Mouse (Mus musculus) forebrain, embryonic 12.5 days (tissue): ENCODE data around the gene Galnt13. TPM values are rescaled to one million over a fixed set of nuclear protein-coding genes. Genes with fewer than 3 reads are reported as not detected.
"Not testable (repeated sequence)": the region's sequence is repeated elsewhere in the genome, so short reads cannot be mapped to it uniquely, and the experiment has no call there.

ENCODE experiments used
- ATAC-seq: fragments of 200-750 bp; cut with Nextera tagmentation; 2 replicates; pipeline ENCODE4 v1.8.0; 2017; ENCODE audit warnings: moderate TSS enrichment; ENCODE audit not compliant: low FRiP score
- H3K27ac ChIP-seq: fragments of 300-500 bp; sonication (generic); 2 replicates; pipeline ENCODE4 v1.5.1; 2016; ENCODE audit warnings: mild to moderate bottlenecking
- H3K27me3 ChIP-seq: fragments of 300-500 bp; sonication (generic); 2 replicates; pipeline ENCODE4 v1.6.1; 2016; ENCODE audit warnings: mild to moderate bottlenecking
- H3K36me3 ChIP-seq: fragments of 300-500 bp; sonication (generic); replicated peaks from 2 replicates; pipeline ENCODE4 v1.6.1; 2016; ENCODE audit warnings: mild to moderate bottlenecking
- H3K4me1 ChIP-seq: fragments of 300-500 bp; sonication (generic); 2 replicates; pipeline ENCODE4 v1.6.1; 2016
- H3K4me2 ChIP-seq: fragments of 300-500 bp; sonication (generic); 2 replicates; pipeline ENCODE4 v1.6.1; 2016; ENCODE audit warnings: mild to moderate bottlenecking, moderate library complexity
- H3K4me3 ChIP-seq: fragments of 300-500 bp; sonication (generic); replicated peaks from 2 replicates; pipeline ENCODE4 v1.5.1; 2016; ENCODE audit warnings: mild to moderate bottlenecking
- H3K9ac ChIP-seq: fragments of 300-500 bp; sonication (generic); 2 replicates; pipeline ENCODE4 v1.6.1; 2016; ENCODE audit warnings: mild to moderate bottlenecking
- H3K9me3 ChIP-seq: fragments of 300-500 bp; sonication (generic); 2 replicates; pipeline ENCODE4 v1.6.1; 2016
- WGBS: fragments of 180-500 bp; shearing (Covaris S2); methylation state at CpG from one replicate; pipeline ENCODE4 v1.1.7; 2016; 5-methylcytosine and 5-hydroxymethylcytosine counted together
- polyA plus RNA-seq: library from polyadenylated mRNA; unstranded; fragments of >200 nt; fragmentation: Nextera tagmentation; extraction: Ambion mirVana; gene quantifications from 2 replicates; pipeline ENCODE4 v1.2.1, GENCODE M21; 2016

The Galnt13 gene
- polyA plus RNA-seq, 1 experiment from 2014 or later: 2.7 TPM

GRCm38 (mm10) chr2:54567186-54567585, 131.1 kb downstream of the Galnt13 start:
- H3K4me3 ChIP-seq: no peak overlapping the region
- ATAC-seq: no peak
- WGBS: 72% methylated on average over 2 of the region's 2 CpGs

DNA sequence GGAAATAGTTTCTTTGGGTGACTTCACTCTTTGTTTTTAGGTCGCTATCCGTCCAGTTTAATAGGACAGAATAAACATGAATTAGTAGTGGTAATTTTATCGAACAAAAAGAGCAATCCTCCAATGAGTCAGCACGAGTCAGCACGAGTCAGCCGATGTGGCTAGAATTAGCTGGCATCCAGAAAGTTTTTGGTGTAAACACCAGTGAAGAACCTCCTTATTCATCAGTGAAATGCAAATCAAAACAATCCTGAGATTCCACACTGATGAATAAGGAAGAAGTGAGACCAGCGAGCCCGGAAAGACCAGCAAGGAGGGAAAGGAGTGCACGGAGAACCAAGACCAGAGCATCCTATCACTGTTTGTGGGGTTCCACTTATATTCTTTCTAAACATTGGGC, 131.5 kb downstream of the Galnt13 start:
- no peaks in the 10 kb centered on the region for H3K4me1 ChIP-seq
- no peaks in the 10 kb centered on the region for H3K9me3 ChIP-seq
- no peak for ATAC-seq
- no peak overlapping the region for H3K4me3 ChIP-seq
- no peak overlapping the region for H3K4me2 ChIP-seq
- no peaks in the 10 kb centered on the region for H3K27me3 ChIP-seq
- 93% methylated on average over 9 of the region's 9 CpGs for WGBS
- no peaks in the 10 kb centered on the region for H3K36me3 ChIP-seq
- H3K9ac ChIP-seq: no peak overlapping the region
- H3K27ac ChIP-seq: no peak overlapping the region

More at GRCm38 (mm10) chr2:54567186-54567585, 131.1 kb downstream of the Galnt13 start:
- Histone ChIP-seq H3K36me3 (no peaks in the 10 kb centered on the region), H3K4me2 (no peak overlapping the region), H3K27me3 (no peaks in the 10 kb centered on the region), H3K9me3 (no peaks in the 10 kb centered on the region), H3K9ac (no peak overlapping the region), H3K27ac (no peak overlapping the region), H3K4me1 (no peaks in the 10 kb centered on the region)

DNA sequence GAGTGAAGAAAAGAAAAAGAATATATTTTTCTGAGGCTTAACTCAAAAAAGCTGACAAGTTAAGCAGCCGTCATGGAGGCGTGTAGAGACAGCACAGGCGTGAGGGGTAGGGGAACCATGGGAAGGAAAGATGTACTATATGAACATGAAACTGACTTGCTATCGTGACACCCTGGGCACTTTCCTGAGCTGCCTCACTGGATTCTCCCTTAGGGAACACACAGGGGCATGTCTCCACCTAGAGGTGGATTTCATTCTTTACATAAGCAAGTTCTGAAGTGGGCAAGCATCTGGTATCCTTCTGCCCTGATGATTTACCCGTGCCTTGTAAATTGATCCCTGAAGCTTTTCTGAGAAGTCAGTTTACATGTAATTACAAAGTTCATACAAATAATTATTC, 277.7 kb downstream of the Galnt13 start:
- H3K9ac ChIP-seq, H3K36me3 ChIP-seq, H3K4me2 ChIP-seq, H3K4me1 ChIP-seq, H3K4me3 ChIP-seq, H3K9me3 ChIP-seq, H3K27ac ChIP-seq, H3K27me3 ChIP-seq: not testable (repeated sequence)
- ATAC-seq: peak; percentile 75
- WGBS: no CpG with 5 or more reads among the region's 5 CpGs

GRCm38 (mm10) chr2:54751232-54751631, 315.1 kb downstream of the Galnt13 start:
- Histone ChIP-seq H3K27ac (no peak overlapping the region), H3K4me3 (no peak overlapping the region), H3K9ac (no peak overlapping the region), H3K36me3 (no peaks in the 10 kb centered on the region), H3K27me3 (no peaks in the 10 kb centered on the region), H3K4me2 (no peak overlapping the region), H3K4me1 (no peaks in the 10 kb centered on the region), H3K9me3 (no peaks in the 10 kb centered on the region)
- ATAC-seq: no peak
- 83% methylated on average over 2 of the region's 2 CpGs for WGBS

- no peak overlapping the region for H3K27ac ChIP-seq
- H3K36me3 ChIP-seq: no peaks in the 10 kb centered on the region
- 34% methylated on average over 4 of the region's 4 CpGs for WGBS
- no peaks in the 10 kb centered on the region for H3K27me3 ChIP-seq
- no peak overlapping the region for H3K4me2 ChIP-seq
- H3K4me1 ChIP-seq: no peaks in the 10 kb centered on the region
- no peak overlapping the region for H3K9ac ChIP-seq
- no peak overlapping the region for H3K4me3 ChIP-seq
- peak; percentile 53; the same call in 1 of the 2 replicates for ATAC-seq
- no peaks in the 10 kb centered on the region for H3K9me3 ChIP-seq
These were observed 323.7 kb downstream of the Galnt13 start for GRCm38 (mm10) chr2:54759781-54760180.

- Histone ChIP-seq H3K4me3 (no peak overlapping the region), H3K4me1 (no peaks in the 10 kb centered on the region), H3K27me3 (no peaks in the 10 kb centered on the region), H3K9me3 (no peaks in the 10 kb centered on the region), H3K36me3 (no peaks in the 10 kb centered on the region), H3K9ac (no peak overlapping the region), H3K4me2 (no peak overlapping the region), H3K27ac (no peak overlapping the region)
- 93% methylated on average over 2 of the region's 2 CpGs for WGBS
- ATAC-seq: no peak
These were observed 342.7 kb downstream of the Galnt13 start for GRCm38 (mm10) chr2:54778790-54779273.

DNA sequence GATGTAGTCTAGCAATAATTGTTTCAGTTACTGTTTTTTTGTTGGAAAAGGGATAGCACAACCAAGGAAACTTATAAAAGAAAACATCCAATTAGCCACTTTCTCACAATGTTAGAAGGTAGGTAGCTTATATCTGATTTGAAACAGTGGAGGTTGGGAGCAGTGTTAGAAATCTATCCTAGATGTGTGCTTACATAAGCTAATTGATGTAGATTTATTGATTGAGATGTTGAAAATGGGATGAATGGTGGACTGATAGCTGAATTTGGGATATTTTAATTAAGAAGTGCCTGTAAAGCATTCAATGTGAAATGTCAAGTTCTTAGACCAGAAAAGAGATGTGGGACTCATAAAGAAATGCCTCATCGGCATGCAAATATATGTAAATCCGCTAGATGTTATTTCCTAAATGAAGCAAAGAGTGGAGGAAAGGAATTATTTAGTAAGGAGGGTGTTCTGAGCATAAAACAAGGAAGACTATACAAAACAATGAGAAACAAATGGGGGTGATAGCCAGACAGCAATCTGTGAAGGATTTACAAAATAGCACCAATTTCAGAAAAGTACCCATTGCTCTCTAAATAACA, 377.6 kb downstream of the Galnt13 start:
- Histone ChIP-seq H3K9me3 (no peaks in the 10 kb centered on the region), H3K36me3 (no peaks in the 10 kb centered on the region), H3K4me2 (no peak overlapping the region), H3K4me3 (no peak overlapping the region), H3K27me3 (no peaks in the 10 kb centered on the region), H3K4me1 (no peaks in the 10 kb centered on the region), H3K9ac (no peak overlapping the region), H3K27ac (no peak overlapping the region)
- peak; percentile 72; the same call in 1 of the 2 replicates for ATAC-seq
- WGBS: 54% methylated on average over 2 of the region's 2 CpGs

GRCm38 (mm10) chr2:54841245-54841644, 405.1 kb downstream of the Galnt13 start:
- Histone ChIP-seq H3K4me2 (no peak overlapping the region), H3K9me3 (no peaks in the 10 kb centered on the region), H3K27me3 (no peaks in the 10 kb centered on the region), H3K4me3 (no peak overlapping the region), H3K9ac (no peak overlapping the region), H3K4me1 (no peaks in the 10 kb centered on the region), H3K36me3 (no peaks in the 10 kb centered on the region), H3K27ac (no peak overlapping the region)
- 56% methylated on average over 1 of the region's 1 CpGs for WGBS
- ATAC-seq: no peak

GRCm38 (mm10) chr2:54906282-54907060, 470.4 kb downstream of the Galnt13 start:
- Histone ChIP-seq H3K27me3 (no peaks in the 10 kb centered on the region), H3K9ac (no peak overlapping the region), H3K4me1 (no peaks in the 10 kb centered on the region), H3K4me3 (no peak overlapping the region), H3K27ac (no peak overlapping the region), H3K36me3 (no peaks in the 10 kb centered on the region), H3K4me2 (no peak overlapping the region), H3K9me3 (no peaks in the 10 kb centered on the region)
- no peak for ATAC-seq
- WGBS: 75% methylated on average over 7 of the region's 7 CpGs

DNA sequence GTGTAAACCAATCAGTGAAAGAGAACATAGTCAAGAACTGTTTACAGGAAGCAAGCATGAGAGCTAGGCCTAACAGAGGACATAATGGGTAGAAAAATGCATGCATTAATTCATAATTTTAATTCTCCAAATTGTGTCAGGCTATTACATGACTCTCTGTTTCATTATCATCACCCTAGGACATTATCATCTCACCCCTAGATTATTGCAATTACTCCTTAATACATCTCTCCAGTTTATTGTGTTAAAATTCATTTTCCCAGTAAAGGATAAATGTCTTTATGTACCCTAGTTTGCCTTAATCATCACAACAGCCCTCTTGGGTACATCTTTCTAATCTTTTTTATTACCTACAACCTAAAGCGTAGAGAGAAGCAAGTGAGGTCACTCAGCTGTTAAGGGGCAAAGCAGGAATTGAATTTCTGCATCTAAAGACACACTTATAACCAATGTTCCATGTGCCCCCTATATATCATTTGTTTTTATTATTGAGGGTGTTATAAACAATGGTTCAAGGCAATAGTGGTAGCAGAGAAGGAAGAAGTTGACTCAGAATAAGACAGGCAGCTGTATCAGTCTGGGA, 479.1 kb downstream of the Galnt13 start:
- no peaks in the 10 kb centered on the region for H3K4me1 ChIP-seq
- no peaks in the 10 kb centered on the region for H3K36me3 ChIP-seq
- no peaks in the 10 kb centered on the region for H3K27me3 ChIP-seq
- ATAC-seq: no peak
- no peaks in the 10 kb centered on the region for H3K9me3 ChIP-seq
- no peak overlapping the region for H3K9ac ChIP-seq
- H3K4me2 ChIP-seq: no peak overlapping the region
- H3K27ac ChIP-seq: no peak overlapping the region
- H3K4me3 ChIP-seq: no peak overlapping the region
- 89% methylated on average over 1 of the region's 1 CpGs for WGBS

DNA sequence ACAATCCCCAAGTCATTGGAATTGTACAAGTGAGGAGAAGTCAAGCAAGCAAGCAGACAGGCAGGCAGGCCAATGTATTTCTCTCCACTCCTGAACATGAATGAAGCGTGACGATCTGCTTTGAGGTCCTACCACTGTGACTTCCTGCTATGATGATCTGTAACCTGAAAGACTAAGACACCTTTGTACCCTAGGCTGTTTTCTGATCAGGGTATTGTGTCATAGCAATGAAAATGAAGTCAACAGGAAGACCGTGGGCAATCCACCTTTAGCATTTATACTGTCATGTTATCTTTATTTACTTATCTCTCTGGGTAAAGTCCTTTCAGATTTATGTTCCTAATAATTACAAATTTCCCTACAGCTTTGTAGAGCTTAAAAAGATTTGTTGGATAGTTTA, 500.3 kb downstream of the Galnt13 start:
- no peak for ATAC-seq
- Histone ChIP-seq H3K9me3 (no peaks in the 10 kb centered on the region), H3K4me1 (no peaks in the 10 kb centered on the region), H3K4me3 (no peak overlapping the region), H3K9ac (no peak overlapping the region), H3K27ac (no peak overlapping the region), H3K4me2 (no peak overlapping the region), H3K36me3 (no peaks in the 10 kb centered on the region), H3K27me3 (no peaks in the 10 kb centered on the region)
- WGBS: 93% methylated on average over 3 of the region's 3 CpGs

DNA sequence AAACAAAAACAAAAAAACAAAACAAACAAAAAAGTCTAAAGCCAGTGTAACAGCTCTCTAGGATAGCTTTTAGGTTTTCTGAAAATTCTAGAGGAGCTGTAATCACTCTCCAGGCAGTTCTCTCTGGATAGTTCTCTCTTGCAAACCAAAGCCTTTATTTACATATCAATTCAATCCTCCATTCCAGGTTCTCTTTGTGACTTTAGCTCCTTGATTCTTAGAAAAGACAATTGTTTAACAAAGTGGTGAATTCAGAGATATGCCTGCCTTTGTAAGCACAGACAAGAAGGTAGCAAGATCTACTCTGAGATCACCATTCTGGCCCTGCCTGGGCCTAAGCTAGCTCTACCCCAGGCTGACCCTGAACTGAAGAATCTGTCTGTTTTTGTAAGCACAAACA, 501.2 kb downstream of the Galnt13 start:
- Histone ChIP-seq H3K36me3 (no peaks in the 10 kb centered on the region), H3K4me3 (no peak overlapping the region), H3K27ac (no peak overlapping the region), H3K4me2 (no peak overlapping the region), H3K4me1 (no peaks in the 10 kb centered on the region), H3K9ac (no peak overlapping the region), H3K27me3 (no peaks in the 10 kb centered on the region), H3K9me3 (no peaks in the 10 kb centered on the region)
- no peak for ATAC-seq

- H3K4me1 ChIP-seq: no peaks in the 10 kb centered on the region
- H3K9ac ChIP-seq: no peak overlapping the region
- H3K27me3 ChIP-seq: no peaks in the 10 kb centered on the region
- H3K36me3 ChIP-seq: no peaks in the 10 kb centered on the region
- ATAC-seq: no peak
- H3K4me3 ChIP-seq: no peak overlapping the region
- H3K9me3 ChIP-seq: no peaks in the 10 kb centered on the region
- no peak overlapping the region for H3K4me2 ChIP-seq
- no peak overlapping the region for H3K27ac ChIP-seq
These were observed 502.0 kb downstream of the Galnt13 start for GRCm38 (mm10) chr2:54938075-54938474.
